Mouse (Mus musculus) ES-CJ7 (cell line): Measurements from ENCODE around the gene Dbx1.

Experiments
- DNase-seq: peaks from one replicate; pipeline ENCODE4 v3.0.0; 2011; ENCODE audit warnings: low read depth, low spot score

Dbx1 gene

GRCm38 (mm10) chr7:49636491-49637115 is at the start of gene Dbx1:
Gene Dbx1, minus strand, starts transcription at chr7:49636849.
- DNase-seq = peak; percentile 32

GRCm38 (mm10) chr7:49678826-49679377 is 42.3 kb upstream of the Dbx1 start:
- DNase-seq = no peak

GRCm38 (mm10) chr7:49678100-49678825 is 41.6 kb upstream of the Dbx1 start:
- peak; percentile 55 for DNase-seq

GRCm38 (mm10) chr7:49677166-49677565 is 40.5 kb upstream of the Dbx1 start:
- DNase-seq = peak; percentile 63

GRCm38 (mm10) chr7:49676627-49677026 is 40.0 kb upstream of the Dbx1 start:
- no peak for DNase-seq

GRCm38 (mm10) chr7:49668260-49668857 is 31.7 kb upstream of the Dbx1 start:
- DNase-seq = no peak

GRCm38 (mm10) chr7:49663575-49663974 is 26.9 kb upstream of the Dbx1 start:
- no peak for DNase-seq

GRCm38 (mm10) chr7:49662492-49663026 is 25.9 kb upstream of the Dbx1 start:
- DNase-seq = no peak

GRCm38 (mm10) chr7:49661811-49662491 is 25.3 kb upstream of the Dbx1 start:
- no peak for DNase-seq

GRCm38 (mm10) chr7:49640709-49641305 is 4.2 kb upstream of the Dbx1 start:
- no peak for DNase-seq

- no peak for DNase-seq
These were observed 3.4 kb upstream of the Dbx1 start for GRCm38 (mm10) chr7:49639864-49640708.

GRCm38 (mm10) chr7:49638941-49639776 is 2.5 kb upstream of the Dbx1 start:
- peak; percentile 33 for DNase-seq

GRCm38 (mm10) chr7:49637851-49638663 is 1.4 kb upstream of the Dbx1 start:
- peak; percentile 55 for DNase-seq

- DNase-seq = no peak
These were observed 632 bp upstream of the Dbx1 start for GRCm38 (mm10) chr7:49637281-49637680.

- peak; percentile 60 for DNase-seq
These were observed 678 bp downstream of the Dbx1 start for GRCm38 (mm10) chr7:49635971-49636370.

- DNase-seq = peak; percentile 23
These were observed 1.5 kb downstream of the Dbx1 start for GRCm38 (mm10) chr7:49635074-49635621.

GRCm38 (mm10) chr7:49634291-49635073 is 2.2 kb downstream of the Dbx1 start:
- peak; percentile 43 for DNase-seq
